Comparison of ENCODE assay signal across 35 mouse cellular contexts in genomic region chr16:45976251-45976650, GRCm38 (mm10).
"Had no signal": no experiment of that assay in that cellular context is flagged by ENCODE, and none has a peak within 500 bp of the region (broad histone marks: within the 10 kb centered on the region; RNA-seq: fewer than 3 reads in every experiment).

No protein-coding gene starts in this region.

- H3K36me3 ChIP-seq: heart, embryonic 10.5 days; heart, embryonic 12.5 days; heart, embryonic 13.5 days; heart, embryonic 15.5 days; hindbrain, embryonic 12.5 days; intestine, embryonic 15.5 days; kidney, embryonic 15.5 days had no signal

- H3K4me1 ChIP-seq: heart, embryonic 10.5 days; heart, embryonic 12.5 days; heart, embryonic 13.5 days; heart, embryonic 15.5 days; hindbrain, embryonic 10.5 days; hindbrain, embryonic 13.5 days; hindbrain, embryonic 15.5 days; intestine, embryonic 15.5 days; kidney, embryonic 15.5 days had no signal

- H3K9ac ChIP-seq: heart, embryonic 12.5 days; heart, embryonic 13.5 days; heart, embryonic 15.5 days; hindbrain, embryonic 12.5 days; hindbrain, embryonic 13.5 days; hindbrain, embryonic 14.5 days; hindbrain, embryonic 15.5 days; intestine, embryonic 15.5 days; kidney, embryonic 15.5 days had no signal

- ATAC-seq: hindbrain, embryonic 16.5 days; hindbrain, postnatal 0 days; inflammation-experienced regulatory T-cells, adult 6 months; intestine, embryonic 15.5 days; intestine, embryonic 16.5 days; intestine, postnatal 0 days had no signal

- H3K4me2 ChIP-seq: heart, embryonic 11.5 days; heart, embryonic 12.5 days; heart, embryonic 13.5 days; heart, embryonic 15.5 days; hindbrain, embryonic 12.5 days; hindbrain, embryonic 13.5 days; hindbrain, embryonic 14.5 days; hindbrain, embryonic 15.5 days; intestine, embryonic 15.5 days; kidney, embryonic 15.5 days had no signal

- H3K9me3 ChIP-seq: heart, embryonic 10.5 days; heart, embryonic 12.5 days; heart, embryonic 13.5 days; heart, embryonic 15.5 days; hindbrain, embryonic 10.5 days; hindbrain, embryonic 12.5 days; hindbrain, embryonic 13.5 days; hindbrain, embryonic 15.5 days; intestine, embryonic 15.5 days; kidney, embryonic 15.5 days had no signal

- H3K27ac ChIP-seq: heart, embryonic 10.5 days; heart, embryonic 13.5 days; heart, embryonic 15.5 days; hindbrain, embryonic 10.5 days; hindbrain, embryonic 12.5 days; hindbrain, embryonic 13.5 days; hindbrain, embryonic 14.5 days; hindbrain, embryonic 15.5 days; hindbrain, postnatal 0 days; intestine, embryonic 15.5 days; kidney, embryonic 15.5 days; kidney, postnatal 0 days; layer of hippocampus, adult 2 months had no signal

- H3K27me3 ChIP-seq: heart, embryonic 12.5 days; heart, embryonic 13.5 days; heart, embryonic 15.5 days; hindbrain, embryonic 12.5 days; hindbrain, embryonic 13.5 days; hindbrain, embryonic 15.5 days; intestine, embryonic 15.5 days; kidney, embryonic 15.5 days had no signal

- H3K4me3 ChIP-seq: heart, embryonic 10.5 days; heart, embryonic 12.5 days; heart, embryonic 13.5 days; heart, embryonic 15.5 days; hindbrain, embryonic 10.5 days; hindbrain, embryonic 12.5 days; hindbrain, embryonic 13.5 days; hindbrain, embryonic 15.5 days; intestine, embryonic 15.5 days; kidney, embryonic 15.5 days; layer of hippocampus, adult 2 months had no signal

- DNase-seq: heart, postnatal 10 days; heart, postnatal 14 days; heart, postnatal 36 days; heart, postnatal 4 days; kidney, adult 11 months; kidney, adult 18-20 months; kidney, adult 2 months; kidney, adult 8-10 months; kidney, adult 9 months; kidney, postnatal 10 days; kidney, postnatal 14 days; kidney, postnatal 25 days; kidney, postnatal 36 days; kidney, postnatal 4 days; layer of hippocampus, adult 9-11 months; layer of hippocampus, postnatal 36 days had no signal
